Mouse (Mus musculus) embryonic facial prominence, embryonic 14.5 days (tissue): ENCODE results near the gene Cox17. TPM values are rescaled to one million over a fixed set of nuclear protein-coding genes. Genes with fewer than 3 reads are reported as not detected.
A peak's percentile ranks its signal among the peaks of the same experiment; 100 is the strongest.
"Not testable (repeated sequence)": the region's sequence is repeated elsewhere in the genome, so short reads cannot be mapped to it uniquely, and the experiment has no call there.

Source experiments
- ATAC-seq: fragments of 200-750 bp; cut with Nextera tagmentation; 2 replicates; pipeline ENCODE4 v1.8.0; 2017; ENCODE audit warnings: low read depth, moderate number of reproducible peaks, moderate TSS enrichment
- DNase-seq: peaks from one replicate; pipeline ENCODE4 v3.0.0-alpha.2; 2015; ENCODE audit warnings: low spot score
- H3K27ac ChIP-seq: fragments of 300-500 bp; sonication (generic); replicated peaks from 2 replicates; pipeline ENCODE4 v1.5.1; 2014; ENCODE audit warnings: low read depth, mild to moderate bottlenecking, low read length, moderate library complexity
- H3K27me3 ChIP-seq: fragments of 300-500 bp; sonication (generic); replicated peaks from 2 replicates; pipeline ENCODE4 v1.6.1; 2014; ENCODE audit warnings: low read length; ENCODE audit not compliant: control insufficient read depth, insufficient read depth
- H3K36me3 ChIP-seq: fragments of 300-500 bp; sonication (generic); 2 replicates; pipeline ENCODE4 v1.6.1; 2014; ENCODE audit warnings: low read length, mixed read lengths; ENCODE audit not compliant: control insufficient read depth, insufficient read depth
- H3K4me1 ChIP-seq: fragments of 300-500 bp; sonication (generic); 2 replicates; pipeline ENCODE4 v1.6.1; 2014; ENCODE audit warnings: antibody characterized with exemption, low read length; ENCODE audit not compliant: control insufficient read depth, insufficient read depth
- H3K4me2 ChIP-seq: fragments of 300-500 bp; sonication (generic); 2 replicates; pipeline ENCODE4 v1.6.1; 2014; ENCODE audit warnings: low read depth, mild to moderate bottlenecking, low read length, moderate library complexity, mixed read lengths
- H3K4me3 ChIP-seq: fragments of 300-500 bp; sonication (generic); 2 replicates; pipeline ENCODE4 v1.5.1; 2014; ENCODE audit warnings: low read depth, mild to moderate bottlenecking, low read length
- H3K9ac ChIP-seq: fragments of 300-500 bp; sonication (generic); 2 replicates; pipeline ENCODE4 v1.6.1; 2014; ENCODE audit warnings: low read depth, mild to moderate bottlenecking, low read length, moderate library complexity, mixed read lengths
- H3K9me3 ChIP-seq: fragments of 300-500 bp; sonication (generic); 2 replicates; pipeline ENCODE4 v1.6.1; 2016; ENCODE audit warnings: low read length; ENCODE audit not compliant: control insufficient read depth
- WGBS: fragments of 180-500 bp; shearing (Covaris S2); extraction: QIAGEN DNeasy Blood & Tissue Kit; methylation state at CpG from one replicate; pipeline ENCODE4 v1.1.7; 2014; 5-methylcytosine and 5-hydroxymethylcytosine counted together
- polyA plus RNA-seq: library from polyadenylated mRNA; unstranded; fragments of >200 nt; fragmentation: Nextera tagmentation; extraction: Ambion mirVana; gene quantifications from 2 replicates; pipeline ENCODE4 v1.2.1, GENCODE M21; 2014

Gene Cox17
- polyA plus RNA-seq, 1 experiment from 2014 or later: 168 TPM

- WGBS: 77% methylated on average over 9 of the region's 9 CpGs
- Histone ChIP-seq H3K36me3 (no peaks in the 10 kb centered on the region), H3K4me3 (no peak overlapping the region), H3K9me3 (no peaks in the 10 kb centered on the region), H3K9ac (no peak overlapping the region), H3K4me2 (no peak overlapping the region), H3K4me1 (0 out of 2 replicates have a peak, but pooled peaks cover 4% of the 10 kb centered on the region), H3K27me3 (no peaks in the 10 kb centered on the region), H3K27ac (no peak overlapping the region)
- ATAC-seq (no peak), DNase-seq (no peak)
Measured at GRCm38 (mm10) chr16:38318492-38318891, 28.3 kb upstream of the Cox17 start.

GRCm38 (mm10) chr16:38319087-38319486 is 27.7 kb upstream of the Cox17 start:
- ATAC-seq: no peak
- DNase-seq: no peak
- H3K4me3 ChIP-seq: no peak overlapping the region
- no peaks in the 10 kb centered on the region for H3K27me3 ChIP-seq
- H3K9ac ChIP-seq: no peak overlapping the region
- no peaks in the 10 kb centered on the region for H3K9me3 ChIP-seq
- H3K36me3 ChIP-seq: no peaks in the 10 kb centered on the region
- H3K4me1 ChIP-seq: 0 out of 2 replicates have a peak, but pooled peaks cover 4% of the 10 kb centered on the region
- no peak overlapping the region for H3K4me2 ChIP-seq
- 86% methylated on average over 4 of the region's 4 CpGs for WGBS
- no peak overlapping the region for H3K27ac ChIP-seq

- peak overlapping the region; percentile 45 for H3K4me2 ChIP-seq
- H3K9ac ChIP-seq: no peak overlapping the region
- no peaks in the 10 kb centered on the region for H3K27me3 ChIP-seq
- DNase-seq (peak; percentile 52), ATAC-seq (peak; percentile 60; the same call in 1 of the 2 replicates)
- H3K4me1 ChIP-seq: 0 out of 2 replicates have a peak, but pooled peaks cover 4% of the 10 kb centered on the region
- H3K9me3 ChIP-seq: no peaks in the 10 kb centered on the region
- no peaks in the 10 kb centered on the region for H3K36me3 ChIP-seq
- H3K4me3 ChIP-seq: peak overlapping the region; percentile 20
- no peak overlapping the region for H3K27ac ChIP-seq
- WGBS: 24% methylated on average over 17 of the region's 17 CpGs
Measured at GRCm38 (mm10) chr16:38321452-38321935, 25.3 kb upstream of the Cox17 start.

GRCm38 (mm10) chr16:38324311-38324710 is 22.5 kb upstream of the Cox17 start:
- H3K9me3 ChIP-seq: no peaks in the 10 kb centered on the region
- WGBS: 89% methylated on average over 15 of the region's 15 CpGs
- ATAC-seq (no peak), DNase-seq (no peak)
- H3K4me2 ChIP-seq: no peak overlapping the region
- no peak overlapping the region for H3K4me3 ChIP-seq
- H3K36me3 ChIP-seq: no peaks in the 10 kb centered on the region
- no peak overlapping the region for H3K9ac ChIP-seq
- no peaks in the 10 kb centered on the region for H3K27me3 ChIP-seq
- H3K4me1 ChIP-seq: 0 out of 2 replicates have a peak, but pooled peaks cover 4% of the 10 kb centered on the region
- H3K27ac ChIP-seq: no peak overlapping the region

GRCm38 (mm10) chr16:38326778-38327397 is 19.9 kb upstream of the Cox17 start:
- Histone ChIP-seq H3K9ac (no peak overlapping the region), H3K4me2 (no peak overlapping the region), H3K27ac (no peak overlapping the region), H3K4me3 (no peak overlapping the region), H3K9me3 (no peaks in the 10 kb centered on the region), H3K36me3 (no peaks in the 10 kb centered on the region), H3K4me1 (no peaks in the 10 kb centered on the region), H3K27me3 (no peaks in the 10 kb centered on the region)
- 89% methylated on average over 11 of the region's 11 CpGs for WGBS
- no peak for ATAC-seq
- DNase-seq: no peak

- Histone ChIP-seq H3K9ac (no peak overlapping the region), H3K4me1 (no peaks in the 10 kb centered on the region), H3K4me3 (no peak overlapping the region), H3K27ac (no peak overlapping the region), H3K9me3 (no peaks in the 10 kb centered on the region), H3K4me2 (no peak overlapping the region), H3K36me3 (no peaks in the 10 kb centered on the region), H3K27me3 (no peaks in the 10 kb centered on the region)
- ATAC-seq (no peak), DNase-seq (no peak)
- WGBS: 87% methylated on average over 3 of the region's 3 CpGs
Measured at GRCm38 (mm10) chr16:38329340-38329739, 17.5 kb upstream of the Cox17 start.

GRCm38 (mm10) chr16:38334431-38334830 is 12.4 kb upstream of the Cox17 start:
- no peak overlapping the region for H3K27ac ChIP-seq
- DNase-seq: no peak
- H3K4me1 ChIP-seq: no peaks in the 10 kb centered on the region
- no peak overlapping the region for H3K4me3 ChIP-seq
- no peak for ATAC-seq
- 37% methylated on average over 6 of the region's 6 CpGs for WGBS
- H3K9me3 ChIP-seq: no peaks in the 10 kb centered on the region
- no peaks in the 10 kb centered on the region for H3K27me3 ChIP-seq
- no peak overlapping the region for H3K9ac ChIP-seq
- H3K36me3 ChIP-seq: no peaks in the 10 kb centered on the region
- H3K4me2 ChIP-seq: no peak overlapping the region

GRCm38 (mm10) chr16:38338077-38338476 is 8.7 kb upstream of the Cox17 start:
- not testable (repeated sequence) for DNase-seq, H3K27ac ChIP-seq, ATAC-seq, H3K4me1 ChIP-seq, H3K9me3 ChIP-seq, H3K9ac ChIP-seq, H3K27me3 ChIP-seq, H3K4me2 ChIP-seq, H3K4me3 ChIP-seq, H3K36me3 ChIP-seq
- WGBS: 82% methylated on average over 4 of the region's 4 CpGs
